Comparison of ENCODE assay signal across 21 mouse cellular contexts in genomic region chr1:176218217-176218616, GRCm38 (mm10). TPM values are rescaled to one million over a fixed set of nuclear protein-coding genes. Genes with fewer than 3 reads are reported as not detected.
A peak's percentile ranks its signal among the peaks of the same experiment; 100 is the strongest.
DNase-seq lines count a peak whose midpoint lies in the region; ATAC-seq and TF ChIP-seq lines count a peak whose summit lies in the region.
"Had no signal": no experiment of that assay in that cellular context is flagged by ENCODE, and none has a peak within 500 bp of the region (broad histone marks: within the 10 kb centered on the region; RNA-seq: fewer than 3 reads in every experiment).

No protein-coding gene starts in this region.

- DNase-seq in midbrain, postnatal 0 days (ENCODE audit: low spot score) = no peak
- no peak for DNase-seq in midbrain, embryonic 14.5 days
- peak; percentile 59 for DNase-seq in R1 (ENCODE audit: low read depth, low spot score)
- DNase-seq: adrenal gland, adult 8-10 months; cerebellum, postnatal 25 days; gastrocnemius, postnatal 10 days; heart, adult 11 months; kidney, adult 18-20 months; kidney, postnatal 10 days; left cerebral cortex, postnatal 4 days had no signal

- no peaks in the 10 kb centered on the region for H3K9me3 ChIP-seq in intestine, postnatal 0 days (ENCODE audit: control insufficient read depth)
- H3K9me3 ChIP-seq in intestine, embryonic 16.5 days (ENCODE audit: control insufficient read depth, low read length) = no peaks in the 10 kb centered on the region
- no peaks in the 10 kb centered on the region for H3K9me3 ChIP-seq in midbrain, postnatal 0 days (ENCODE audit: low read length)
- no peaks in the 10 kb centered on the region for H3K9me3 ChIP-seq in midbrain, embryonic 14.5 days (ENCODE audit: control insufficient read depth, low read length)
- H3K9me3 ChIP-seq: forebrain, embryonic 10.5 days; heart, embryonic 13.5 days; hindbrain, embryonic 15.5 days; lung, embryonic 15.5 days; neural tube, embryonic 13.5 days had no signal

- H3K27ac ChIP-seq in intestine, postnatal 0 days (ENCODE audit: low read depth, low read length) = no peak overlapping the region
- H3K27ac ChIP-seq in intestine, embryonic 16.5 days (ENCODE audit: low read length) = no peak overlapping the region
- no peak overlapping the region for H3K27ac ChIP-seq in midbrain, postnatal 0 days (ENCODE audit: low read depth, low read length)
- H3K27ac ChIP-seq in midbrain, embryonic 14.5 days (replicated peaks; ENCODE audit: low read depth, low read length) = no peak overlapping the region
- H3K27ac ChIP-seq: forebrain, embryonic 10.5 days; heart, embryonic 13.5 days; hindbrain, embryonic 15.5 days; lung, embryonic 15.5 days; neural tube, embryonic 13.5 days had no signal

- H3K9ac ChIP-seq in intestine, postnatal 0 days (ENCODE audit: low read depth, low read length) = no peak overlapping the region
- H3K9ac ChIP-seq in intestine, embryonic 16.5 days (ENCODE audit: low read depth, low read length) = no peak overlapping the region
- H3K9ac ChIP-seq in midbrain, postnatal 0 days (replicated peaks; ENCODE audit: low read length, poor library complexity, severe bottlenecking) = no peak overlapping the region
- no peak overlapping the region for H3K9ac ChIP-seq in midbrain, embryonic 14.5 days (replicated peaks; ENCODE audit: low read length)
- H3K9ac ChIP-seq: heart, embryonic 13.5 days; hindbrain, embryonic 15.5 days; lung, embryonic 15.5 days; neural tube, embryonic 13.5 days had no signal

- H3K4me1 ChIP-seq in intestine, postnatal 0 days (replicated peaks; ENCODE audit: control insufficient read depth, insufficient read depth, low read length) = no peaks in the 10 kb centered on the region
- peaks cover 6% of the 10 kb centered on the region; the same call in 1 of the 2 replicates for H3K4me1 ChIP-seq in intestine, embryonic 16.5 days (ENCODE audit: control insufficient read depth, insufficient read depth, low read length)
- H3K4me1 ChIP-seq in midbrain, postnatal 0 days (ENCODE audit: insufficient read depth, low read length) = no peaks in the 10 kb centered on the region; the same call in 1 of the 2 replicates
- peaks cover 8% of the 10 kb centered on the region for H3K4me1 ChIP-seq in midbrain, embryonic 14.5 days (ENCODE audit: control insufficient read depth, insufficient read depth, low read length)

- no peak for ATAC-seq in intestine, postnatal 0 days
- ATAC-seq in intestine, embryonic 16.5 days = no peak
- no peak for ATAC-seq in midbrain, postnatal 0 days (ENCODE audit: low FRiP score)
- no peak for ATAC-seq in midbrain, embryonic 14.5 days (ENCODE audit: low FRiP score, low TSS enrichment)
- no peak for ATAC-seq in monocyte, adult 5-6 weeks (replicated peaks; ENCODE audit: insufficient number of reproducible peaks, low FRiP score, low TSS enrichment, poor library complexity, severe bottlenecking)
- ATAC-seq in CD4-positive, CD25-positive, alpha-beta regulatory T cell, adult 4 months = no peak

- H3K36me3 ChIP-seq in intestine, postnatal 0 days (ENCODE audit: control insufficient read depth, insufficient read depth) = no peaks in the 10 kb centered on the region
- no peaks in the 10 kb centered on the region for H3K36me3 ChIP-seq in intestine, embryonic 16.5 days (ENCODE audit: control insufficient read depth, insufficient read depth, low read length)
- no peaks in the 10 kb centered on the region for H3K36me3 ChIP-seq in midbrain, postnatal 0 days (ENCODE audit: insufficient read depth, low read length)
- H3K36me3 ChIP-seq in midbrain, embryonic 14.5 days (ENCODE audit: control insufficient read depth, insufficient read depth, low read length) = no peaks in the 10 kb centered on the region
- H3K36me3 ChIP-seq: forebrain, embryonic 10.5 days; heart, embryonic 13.5 days; hindbrain, embryonic 15.5 days; lung, embryonic 15.5 days; neural tube, embryonic 13.5 days had no signal

- no peaks in the 10 kb centered on the region for H3K27me3 ChIP-seq in intestine, postnatal 0 days (replicated peaks; ENCODE audit: control insufficient read depth, insufficient read depth, low read length)
- H3K27me3 ChIP-seq in intestine, embryonic 16.5 days (replicated peaks; ENCODE audit: control insufficient read depth, insufficient read depth, low read length) = no peaks in the 10 kb centered on the region
- no peaks in the 10 kb centered on the region for H3K27me3 ChIP-seq in midbrain, postnatal 0 days (ENCODE audit: insufficient read depth, low read length)
- no peaks in the 10 kb centered on the region for H3K27me3 ChIP-seq in midbrain, embryonic 14.5 days (ENCODE audit: control insufficient read depth, insufficient read depth, low read length)
- H3K27me3 ChIP-seq: hindbrain, embryonic 15.5 days; lung, embryonic 15.5 days; neural tube, embryonic 13.5 days had no signal

- H3K4me3 ChIP-seq in intestine, postnatal 0 days (ENCODE audit: low read depth, low read length) = no peak overlapping the region
- H3K4me3 ChIP-seq in intestine, embryonic 16.5 days (ENCODE audit: low read length) = no peak overlapping the region
- H3K4me3 ChIP-seq in midbrain, postnatal 0 days (ENCODE audit: low read depth, low read length) = no peak overlapping the region
- H3K4me3 ChIP-seq in midbrain, embryonic 14.5 days (replicated peaks; ENCODE audit: low read depth, low read length) = no peak overlapping the region
- H3K4me3 ChIP-seq: forebrain, embryonic 10.5 days; heart, embryonic 13.5 days; hindbrain, embryonic 15.5 days; lung, embryonic 15.5 days; neural tube, embryonic 13.5 days had no signal

- WGBS in intestine, postnatal 0 days = 92% methylated on average over 5 of the region's 5 CpGs
- 81% methylated on average over 5 of the region's 5 CpGs for WGBS in intestine, embryonic 16.5 days
- 89% methylated on average over 5 of the region's 5 CpGs for WGBS in midbrain, postnatal 0 days
- WGBS in midbrain, embryonic 14.5 days = 91% methylated on average over 5 of the region's 5 CpGs

- peak; percentile 19; the same call in 1 of the 2 replicates for TF ChIP-seq CTCF in intestine, postnatal 0 days (IDR thresholded peaks at IDR 0.05; ENCODE audit: low read depth)
- TF ChIP-seq CTCF in midbrain, postnatal 0 days (IDR thresholded peaks at IDR 0.05) = peak; percentile 37

- no peak overlapping the region for H3K4me2 ChIP-seq in intestine, postnatal 0 days (replicated peaks; ENCODE audit: low read depth)
- no peak overlapping the region for H3K4me2 ChIP-seq in intestine, embryonic 16.5 days (ENCODE audit: low read depth, low read length)
- no peak overlapping the region for H3K4me2 ChIP-seq in midbrain, postnatal 0 days (ENCODE audit: low read depth, low read length, poor library complexity, severe bottlenecking)
- no peak overlapping the region for H3K4me2 ChIP-seq in midbrain, embryonic 14.5 days (ENCODE audit: low read length)
- H3K4me2 ChIP-seq: heart, embryonic 13.5 days; hindbrain, embryonic 15.5 days; lung, embryonic 15.5 days; midbrain, embryonic 11.5 days; neural tube, embryonic 13.5 days had no signal

RNA-seq across cellular contexts. Expression of gene Pld5, which starts 56.9 kb away (rescaled TPM):
- 0.26 and 0.27 TPM in 2 replicates for polyA plus RNA-seq in intestine, postnatal 0 days (2015; fragmentation: Nextera tagmentation; extraction: Ambion mirVana)
- 0.38 and 0.60 TPM in 2 replicates for polyA plus RNA-seq in intestine, embryonic 16.5 days (2015; fragmentation: Nextera tagmentation; extraction: Ambion mirVana)
- 6.1 and 7.2 TPM in 2 replicates for total RNA-seq in midbrain, postnatal 0 days (2014; rRNA removed)
- polyA plus RNA-seq in midbrain, postnatal 0 days (2015; fragmentation: Nextera tagmentation; extraction: Ambion mirVana) = 3.8 and 4.9 TPM in 2 replicates
- 4.6 and 5.0 TPM in 2 replicates for polyA plus RNA-seq in midbrain, embryonic 14.5 days (2014; fragmentation: Nextera tagmentation; extraction: Ambion mirVana)
- total RNA-seq in monocyte, adult 5-6 weeks (2017) = 0.19 TPM in 1 of 3 replicates, not detected in the others
- polyA plus RNA-seq in CD4-positive, CD25-positive, alpha-beta regulatory T cell, adult 4 months (2017; shearing (Covaris generic)) = not detected
- total RNA-seq: liver, adult 2 months had no signal
- polyA plus RNA-seq: liver, adult 2 months had no signal
